Mouse (Mus musculus) liver, adult 2 months (tissue): ENCODE data around the gene Glo1.

Experiments used
- CTCF ChIP-seq: fragments of 200-500 bp; IDR thresholded peaks from 2 replicates; pipeline ENCODE4 v1.5.1; 2011; ENCODE audit warnings: low read depth, low read length, control low read depth
- POLR2A ChIP-seq: fragments of 200-500 bp; IDR thresholded peaks from 2 replicates; pipeline ENCODE4 v1.6.1; 2011; ENCODE audit warnings: low read length, control low read depth; ENCODE audit not compliant: insufficient read depth; ENCODE audit errors: extremely low read depth

- no peak for TF ChIP-seq POLR2A
- no peak for TF ChIP-seq CTCF
These were observed 12.3 kb upstream of the Glo1 start for GRCm38 (mm10) chr17:30638996-30639395.
